Mouse (Mus musculus) regulatory T cell (primary cell): ENCODE results near the gene Med27.

Experiments
- in situ Hi-C: fragments of 300-600 bp; cut with MboI, MseI; formaldehyde crosslinking; loops from one replicate; pipeline ENCODE4 v1.15.1; 2025; ENCODE audit warnings: high pct_unique_total_duplicates

Gene Med27

DNA sequence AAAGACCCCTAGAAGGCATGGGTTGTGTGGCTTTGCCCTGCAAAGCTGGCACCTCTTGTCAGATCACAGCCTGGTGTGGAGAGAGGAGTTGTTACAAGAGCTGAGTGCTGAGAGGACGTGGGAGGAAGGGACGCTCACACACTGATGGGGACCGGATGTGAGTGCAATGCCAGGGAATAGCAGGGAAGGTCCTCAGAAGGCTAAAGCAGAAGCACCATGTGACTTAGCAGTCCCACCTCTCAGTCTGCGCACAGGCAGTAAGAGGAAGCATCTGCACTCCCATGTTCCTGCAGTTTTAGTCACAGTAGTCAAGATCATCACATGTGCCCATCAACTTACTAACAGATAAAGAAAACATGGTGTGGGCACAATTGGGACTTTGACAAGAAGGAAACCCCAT lies 119.8 kb downstream of the Med27 start:
- in situ Hi-C loops: no loop called here

DNA sequence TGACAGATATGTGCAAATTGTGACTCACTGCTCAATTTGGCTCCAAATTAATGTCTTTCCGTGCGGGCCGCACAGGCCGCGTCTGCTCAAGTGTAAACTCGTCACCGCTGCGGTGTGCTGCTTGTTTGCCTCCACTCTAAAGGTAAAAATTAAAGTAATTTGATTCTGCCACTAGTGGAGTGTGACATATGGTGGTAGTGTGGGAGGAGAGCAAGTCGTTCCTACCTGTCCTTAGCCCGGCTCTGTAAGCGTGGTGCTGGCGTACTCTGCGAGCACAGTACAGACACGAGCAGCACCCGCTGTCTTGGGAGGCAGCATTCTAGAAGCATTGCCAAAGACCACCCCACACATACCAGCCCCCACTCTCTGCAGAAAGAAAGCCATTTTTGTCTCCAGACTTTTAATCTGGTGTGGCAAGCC lies 121.9 kb downstream of the Med27 start:
- in situ Hi-C loops: no loop called here

DNA sequence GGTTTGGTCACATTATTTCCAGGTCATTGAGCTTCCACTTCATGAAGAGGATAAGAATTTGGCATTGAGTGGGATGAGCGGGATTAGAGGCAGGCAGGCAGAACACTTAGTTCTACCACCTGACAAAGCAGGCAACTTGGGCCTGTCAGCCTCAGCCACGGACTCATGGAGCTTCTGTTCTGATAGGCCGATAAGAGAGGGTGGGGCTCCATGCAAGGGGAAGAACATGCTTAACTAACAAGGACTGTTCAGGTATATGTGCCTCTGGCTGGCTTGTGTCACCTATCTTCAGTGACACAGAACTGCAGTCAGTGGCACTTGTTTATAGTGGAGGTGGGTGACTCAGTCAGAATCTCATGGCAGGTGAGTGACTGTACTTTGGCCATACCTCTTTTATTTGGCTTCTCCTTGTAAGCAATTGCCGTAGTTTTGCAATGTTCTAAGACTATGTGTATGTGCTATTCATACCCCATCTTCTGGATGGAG lies 126.4 kb downstream of the Med27 start:
- in situ Hi-C loops: no loop called here

DNA sequence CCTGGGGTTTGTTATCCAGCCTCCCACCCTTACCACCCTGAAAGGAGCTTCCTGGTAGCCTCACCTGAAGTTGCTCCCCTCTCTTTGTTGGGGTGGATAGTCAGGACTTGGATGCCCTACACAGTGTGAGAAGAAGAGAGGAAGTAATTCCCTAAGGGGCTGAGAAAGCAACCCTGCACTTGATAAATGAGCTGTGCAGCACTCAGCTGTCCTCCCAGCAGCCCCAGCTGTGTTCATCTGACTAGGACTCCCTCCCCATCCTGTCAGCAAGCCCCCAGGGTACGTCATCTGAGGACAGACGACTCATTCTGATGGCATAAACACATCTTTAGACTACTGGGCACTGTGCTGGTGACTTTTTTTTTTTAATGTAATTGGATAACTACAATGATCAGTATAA lies 127.3 kb downstream of the Med27 start:
- in situ Hi-C loops: no loop called here

DNA sequence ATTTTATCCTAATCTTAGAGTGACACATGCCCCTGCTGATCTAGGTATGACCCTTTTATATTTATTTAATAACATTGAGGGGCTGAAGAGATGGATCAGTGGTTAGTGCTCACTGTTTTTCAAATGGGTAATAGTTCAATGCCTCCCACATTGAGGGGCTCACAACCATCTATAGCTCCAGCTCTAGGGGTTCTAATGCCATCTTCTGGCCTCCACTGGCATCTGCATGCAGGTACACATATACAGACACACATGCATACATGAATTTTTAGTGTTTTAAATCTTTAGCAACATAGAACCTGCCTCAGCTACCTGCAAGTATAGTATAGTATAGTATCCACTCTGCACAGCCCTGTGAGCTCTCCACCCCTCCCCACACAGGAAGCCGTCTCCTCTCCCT lies 130.1 kb downstream of the Med27 start:
- in situ Hi-C loops: no loop called here

DNA sequence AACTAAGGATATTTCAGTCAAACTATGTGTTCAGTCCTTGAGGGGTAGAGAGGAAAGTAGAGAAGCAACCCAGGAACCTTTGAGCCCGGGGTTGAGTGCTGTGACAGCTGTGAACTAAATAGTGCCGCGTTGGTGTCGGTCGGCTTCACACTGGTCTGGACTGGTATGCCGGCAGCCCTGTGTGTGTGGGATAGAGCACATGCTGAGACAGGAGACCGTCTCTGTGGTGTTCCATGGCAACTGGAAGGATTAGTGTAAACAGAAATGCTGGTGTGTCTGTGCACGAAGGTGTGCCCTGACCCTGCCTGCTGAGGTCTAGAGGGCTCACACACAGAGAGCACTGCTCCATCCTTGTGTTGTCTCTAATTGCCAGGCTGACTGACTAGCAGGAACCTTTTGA lies 135.2 kb downstream of the Med27 start:
- in situ Hi-C loops: no loop called here

DNA sequence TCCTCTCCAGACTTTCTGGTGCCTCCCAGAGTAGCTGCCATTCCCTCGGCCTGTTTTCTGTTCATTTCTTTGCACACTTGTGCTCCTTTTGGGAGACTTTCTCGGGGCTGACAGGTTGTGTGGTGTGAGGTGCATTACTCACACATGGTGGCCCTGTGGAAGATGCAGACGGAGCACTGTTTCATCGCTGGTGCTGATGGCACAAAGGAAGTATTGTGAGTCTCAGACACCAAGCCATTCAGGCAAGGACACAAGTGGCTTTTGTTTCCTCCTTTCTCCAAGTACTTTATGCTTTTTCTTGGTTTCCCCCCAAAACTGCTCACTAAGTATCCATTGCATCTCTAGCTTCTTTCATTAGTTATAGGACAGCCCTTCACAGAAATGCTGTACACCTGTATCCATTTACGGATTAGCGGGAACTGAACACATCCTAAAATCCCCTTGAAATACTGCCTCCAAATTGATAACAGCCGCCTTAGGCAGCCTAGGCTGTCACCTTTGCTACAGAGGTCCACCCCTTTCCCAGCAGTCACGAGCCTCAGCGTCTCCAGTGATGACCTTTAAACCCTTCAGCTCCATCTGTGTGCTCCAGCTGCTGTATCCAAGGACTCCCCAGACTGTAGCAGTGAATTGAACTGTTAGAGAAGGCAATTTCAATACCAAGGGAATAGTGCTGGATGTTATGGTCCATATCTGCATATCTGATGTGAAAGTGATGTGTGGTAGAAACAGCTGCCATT lies 136.5 kb downstream of the Med27 start:
- in situ Hi-C loops: no loop called here

DNA sequence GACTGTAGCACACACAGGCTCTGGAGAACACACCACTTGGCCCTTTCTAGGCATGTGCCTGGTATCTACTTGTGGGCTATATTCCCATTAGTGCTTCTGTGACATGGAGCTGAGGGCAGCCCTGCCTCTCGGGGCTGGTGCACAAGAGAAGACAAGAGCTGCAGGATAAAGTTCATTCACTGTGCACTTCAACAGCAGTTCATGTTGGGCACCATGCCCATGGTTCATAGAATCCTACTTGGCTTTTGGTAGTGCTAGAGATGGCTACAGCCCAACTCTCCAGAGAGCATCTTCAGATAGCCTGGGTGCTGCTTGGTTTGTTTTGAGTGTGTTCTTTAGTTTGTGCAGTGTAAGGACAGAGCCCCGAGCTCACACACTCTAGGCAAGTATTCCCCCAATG lies 138.9 kb downstream of the Med27 start:
- in situ Hi-C loops: no loop called here

DNA sequence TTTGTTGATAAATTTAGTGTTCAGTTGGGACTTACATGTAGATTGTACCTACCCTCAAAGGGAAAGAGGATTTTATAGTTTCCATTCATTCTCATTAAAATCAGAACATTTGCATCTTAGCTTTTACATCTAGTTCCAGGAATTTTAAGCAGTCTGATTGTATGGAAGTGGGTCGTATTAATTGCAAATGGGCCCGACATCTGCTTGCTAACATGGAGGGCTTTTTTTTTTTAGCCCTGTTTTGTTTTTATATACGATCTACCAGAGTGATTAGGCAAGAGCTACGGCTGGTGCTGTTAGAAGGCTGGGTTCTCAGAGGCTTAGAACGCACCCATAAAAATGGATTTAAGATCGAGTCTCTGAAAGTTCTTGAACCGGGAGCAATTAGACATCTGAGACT lies 139.9 kb downstream of the Med27 start:
- in situ Hi-C loops: no loop called here

DNA sequence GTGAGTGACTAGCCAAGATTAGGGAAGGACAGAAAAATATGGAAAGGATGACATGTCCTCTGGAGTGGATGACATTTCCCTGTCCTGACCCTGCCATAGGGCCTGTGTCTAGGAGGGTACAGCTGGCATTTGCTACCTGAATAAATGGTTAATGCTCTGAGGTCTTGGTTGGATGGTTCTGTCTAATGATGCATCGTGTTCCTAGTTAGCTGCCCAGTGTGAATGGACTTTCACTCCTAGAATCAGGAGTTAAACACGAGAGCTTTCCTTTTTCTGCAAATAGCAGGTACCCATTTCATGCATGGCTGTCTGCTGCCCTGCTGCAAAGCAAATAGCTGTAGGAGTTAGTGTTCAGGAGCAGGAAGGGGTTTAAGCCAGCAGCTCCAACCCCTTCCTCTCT lies 141.0 kb downstream of the Med27 start:
- in situ Hi-C loops: no loop called here

DNA sequence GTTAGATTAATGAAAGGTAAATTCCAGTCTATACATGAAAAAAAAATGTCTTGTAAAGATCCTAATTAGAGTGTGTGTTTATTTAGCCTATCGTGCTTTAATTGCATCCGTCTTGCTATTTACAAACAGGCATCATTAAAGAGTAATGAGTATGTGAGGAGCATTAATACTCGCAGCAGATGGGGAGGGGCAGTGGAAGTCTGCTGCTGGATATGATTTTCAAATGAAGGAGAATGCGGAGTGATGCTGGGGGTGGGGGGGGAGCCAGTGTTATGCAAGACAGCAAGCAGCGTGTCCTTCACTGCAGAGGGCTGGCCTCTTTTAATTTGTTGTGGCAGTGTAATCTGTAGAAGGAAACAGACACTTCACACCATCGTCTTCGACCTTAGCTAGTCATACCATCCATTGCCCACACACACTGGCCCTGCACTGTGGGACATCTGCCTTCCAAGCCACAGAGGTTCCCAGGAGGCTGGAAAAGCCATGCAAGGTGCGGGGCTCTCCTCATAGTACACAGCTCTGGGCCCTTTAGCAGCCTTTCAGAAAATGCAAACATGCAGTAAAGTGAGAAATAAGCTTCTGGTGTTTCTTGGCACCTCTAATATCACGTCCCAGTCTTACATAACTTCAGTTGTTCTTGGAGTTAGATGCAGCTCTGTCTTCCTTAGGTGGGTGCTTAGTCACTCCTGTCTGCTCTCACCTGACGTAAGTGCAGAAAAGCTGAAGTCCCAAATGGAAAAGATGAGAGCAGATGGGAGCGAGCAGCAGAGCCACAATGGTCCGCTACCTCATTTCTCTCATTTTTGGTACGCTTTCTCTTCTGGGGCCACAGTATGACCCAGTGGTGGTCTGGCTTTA lies 142.0 kb downstream of the Med27 start:
- in situ Hi-C loops: no loop called here

DNA sequence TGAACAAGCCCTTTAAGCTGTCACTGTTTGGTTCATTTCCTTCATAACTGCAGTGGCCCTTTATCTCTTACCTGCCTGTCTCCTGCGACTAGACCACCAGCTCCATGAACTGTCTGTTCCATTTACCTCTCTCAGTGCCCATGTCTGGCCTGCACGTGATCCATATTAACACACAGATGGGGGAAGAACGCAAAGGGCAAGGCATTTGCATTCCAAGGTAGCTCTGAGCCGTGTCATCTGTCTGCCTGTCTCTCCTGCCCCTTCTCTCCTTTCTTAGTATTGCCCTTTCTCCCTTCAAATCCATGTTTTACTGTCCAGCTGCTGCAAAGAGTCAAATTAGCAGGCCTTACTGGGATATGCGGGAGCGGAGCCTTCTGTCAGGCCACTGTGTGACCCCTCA lies 145.0 kb downstream of the Med27 start:
- in situ Hi-C loops: no loop called here

DNA sequence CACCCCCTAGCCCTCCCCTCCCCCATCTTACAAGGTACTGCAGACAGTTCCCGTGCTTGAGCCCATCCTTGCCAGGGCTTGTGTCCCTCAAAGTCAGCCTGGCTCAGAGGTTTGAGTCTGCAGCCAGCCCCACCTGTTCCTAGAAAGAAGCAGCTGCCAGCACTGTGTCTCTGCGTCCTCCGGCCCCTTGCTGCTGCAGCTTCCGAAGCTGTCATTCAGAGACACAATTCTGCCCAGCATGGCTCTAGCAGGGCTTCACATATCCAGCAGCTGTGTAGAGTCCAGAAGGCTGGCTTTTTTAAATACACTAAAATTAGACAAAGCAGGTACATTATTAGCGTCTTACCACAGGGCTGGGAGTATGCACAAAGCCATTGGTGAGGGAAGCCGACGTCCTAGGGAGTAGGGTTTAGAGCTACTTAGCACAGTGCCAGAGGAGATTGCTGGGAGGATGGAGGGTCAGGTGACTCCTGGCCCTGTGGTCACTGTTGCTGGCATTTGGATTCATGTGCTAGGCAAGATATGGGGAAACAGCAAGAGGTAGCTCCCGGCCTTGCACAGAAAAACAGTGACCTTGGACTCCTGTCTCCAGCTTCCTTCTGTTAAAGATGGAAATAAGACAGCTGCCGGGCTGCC lies 146.9 kb downstream of the Med27 start:
- in situ Hi-C loops: no loop called here

DNA sequence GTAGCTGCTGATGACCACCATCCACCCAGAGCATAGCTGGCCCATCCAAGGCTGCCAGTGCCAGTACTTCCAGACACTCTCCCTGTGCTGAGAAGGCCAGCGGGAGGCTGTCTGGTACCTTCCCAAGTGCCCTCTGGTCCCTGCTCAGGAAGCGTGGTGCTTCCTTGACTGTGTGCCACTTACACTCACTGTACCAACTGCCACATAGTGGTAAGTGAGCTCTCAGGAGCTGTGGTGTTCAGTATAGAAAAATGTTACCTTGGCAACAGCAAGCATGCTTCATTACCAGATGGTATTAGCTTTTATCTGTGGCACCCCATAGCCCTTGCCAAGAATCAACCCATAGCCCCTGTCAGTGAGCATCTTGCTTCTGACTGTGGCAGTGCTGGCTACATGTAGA lies 148.7 kb downstream of the Med27 start:
- in situ Hi-C loops: no loop called here

DNA sequence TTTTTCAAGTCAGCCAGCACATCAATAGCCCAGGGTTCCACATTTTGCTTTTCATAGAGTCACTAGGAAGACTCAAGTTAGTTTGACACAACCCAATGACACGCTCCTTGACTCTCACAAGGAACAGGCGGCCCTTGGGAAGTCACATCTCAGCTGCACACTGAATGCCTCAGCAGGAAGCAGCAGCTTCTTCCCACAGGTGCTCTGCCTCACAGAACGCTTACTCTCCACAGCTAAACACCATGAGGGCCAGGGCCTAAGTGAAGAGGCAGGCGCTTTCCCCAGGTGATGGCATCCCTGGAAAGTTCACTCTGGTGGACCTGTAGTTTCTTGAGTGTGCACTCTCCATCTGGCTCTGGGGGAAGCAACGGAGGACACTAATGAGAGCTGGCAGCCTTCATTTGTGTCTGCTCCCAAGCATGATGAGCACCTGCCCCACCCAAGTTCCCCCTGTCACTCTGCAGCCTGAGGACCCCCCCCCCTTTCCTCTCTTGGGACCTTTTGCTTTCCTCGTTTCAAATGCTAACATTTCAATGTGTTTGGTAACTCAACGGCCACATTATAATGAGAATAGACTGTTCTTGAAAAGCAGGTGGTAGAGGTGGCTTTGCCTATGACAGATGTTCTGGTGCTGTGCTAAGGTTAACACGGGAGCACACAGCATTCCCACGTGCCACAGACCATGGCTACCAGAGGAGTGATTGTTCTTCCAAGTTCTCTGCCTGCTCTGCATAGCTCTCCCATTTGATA lies 154.2 kb downstream of the Med27 start:
- in situ Hi-C loops: no loop called here

DNA sequence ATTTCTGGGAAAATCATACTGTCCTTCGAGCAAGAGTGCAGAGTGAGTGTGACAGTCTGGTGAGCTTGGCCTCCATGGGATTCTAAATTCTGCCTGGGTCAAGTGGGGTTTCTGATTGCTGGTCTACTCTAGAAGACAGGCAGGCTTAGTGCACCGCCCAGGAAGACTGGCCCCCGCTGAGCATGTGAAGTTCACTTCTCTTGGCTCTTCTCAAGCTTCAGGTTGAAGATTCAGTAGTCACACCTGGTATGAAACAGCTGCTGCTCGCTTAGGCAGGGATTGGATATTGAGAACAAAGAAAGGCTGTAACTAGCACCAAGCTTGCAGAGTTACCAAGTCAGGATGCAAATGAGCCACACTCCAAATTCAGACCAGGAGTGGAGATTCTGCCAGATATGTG lies 154.8 kb downstream of the Med27 start:
- in situ Hi-C loops: no loop called here

DNA sequence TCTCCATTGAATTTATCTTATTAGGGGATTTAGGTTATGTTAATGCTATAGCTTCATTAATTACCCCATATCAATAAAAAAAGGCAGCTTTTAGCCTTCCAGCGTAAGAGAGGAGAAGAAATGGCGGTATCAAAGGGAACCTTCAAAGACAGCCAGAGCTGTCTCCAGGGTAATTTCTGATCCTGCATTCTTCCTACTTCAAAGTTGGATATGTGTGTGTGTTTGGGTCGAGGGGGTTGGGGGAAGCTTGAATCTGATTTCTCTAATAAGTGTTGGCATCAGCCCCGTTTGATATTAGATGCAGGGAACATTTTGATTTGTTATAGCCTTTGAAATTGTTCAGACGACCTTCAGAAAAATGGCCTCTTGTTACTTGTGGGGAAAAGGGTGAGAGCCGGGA lies 158.2 kb downstream of the Med27 start:
- in situ Hi-C loops: no loop called here

DNA sequence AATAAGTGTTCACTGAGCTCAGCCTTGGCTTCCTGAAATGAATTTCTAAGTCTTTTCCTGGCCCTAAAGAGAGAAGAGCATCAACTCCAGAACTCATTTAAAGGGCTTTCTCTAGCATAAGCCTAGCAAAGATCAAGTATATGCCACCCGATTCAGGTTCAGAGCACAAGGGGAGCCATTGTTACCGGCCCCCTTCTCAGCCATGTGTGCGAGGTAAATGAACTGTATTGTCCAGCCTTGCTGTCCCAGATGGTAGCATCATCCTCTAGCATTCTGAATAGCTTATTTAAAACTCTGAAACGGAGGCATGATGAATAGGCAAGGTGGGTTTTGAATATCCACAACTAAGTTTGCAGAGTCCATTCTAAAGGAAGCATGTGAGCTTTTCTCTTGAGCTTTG lies 159.8 kb downstream of the Med27 start:
- in situ Hi-C loops: no loop called here

DNA sequence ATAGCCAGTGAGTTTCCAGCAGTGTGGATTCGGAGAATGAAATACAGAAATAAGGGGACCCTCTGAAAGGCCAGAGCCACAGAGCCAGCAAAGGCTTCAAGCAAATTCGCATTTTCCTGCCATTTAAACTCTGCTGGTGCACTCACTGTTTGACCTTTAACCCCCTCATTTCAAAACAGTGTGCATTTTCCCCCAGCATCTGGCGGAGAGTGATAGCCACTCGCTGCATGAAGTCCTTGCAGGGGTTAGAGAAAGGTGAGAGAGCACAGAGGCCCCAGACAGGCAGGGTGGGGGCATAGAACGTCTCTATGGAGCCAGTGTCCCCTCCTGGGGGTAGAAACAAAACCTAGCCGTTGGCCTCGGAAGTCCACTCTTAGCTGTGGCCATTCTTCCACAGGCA lies 166.5 kb downstream of the Med27 start:
- in situ Hi-C loops: no loop called here

DNA sequence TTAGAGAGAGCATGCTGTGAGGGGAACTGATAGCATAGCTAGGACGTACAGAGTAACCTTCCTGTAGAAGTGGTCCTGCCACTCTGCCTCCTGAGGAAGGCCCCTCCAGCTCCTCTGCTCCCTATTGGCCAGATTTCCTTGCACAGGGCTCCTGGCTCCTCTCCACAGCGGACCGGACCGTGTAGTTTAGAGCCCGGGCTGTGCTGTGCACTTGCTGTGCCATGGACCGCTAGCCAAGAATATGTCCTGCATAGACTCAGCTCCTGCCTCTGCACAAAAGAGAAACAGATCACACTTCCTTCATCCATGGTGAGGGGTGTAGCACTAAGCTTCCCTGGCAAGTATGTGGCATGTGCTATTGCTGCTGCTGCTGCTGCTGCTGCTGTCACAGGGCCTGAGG lies 168.2 kb downstream of the Med27 start:
- in situ Hi-C loops: no loop called here

DNA sequence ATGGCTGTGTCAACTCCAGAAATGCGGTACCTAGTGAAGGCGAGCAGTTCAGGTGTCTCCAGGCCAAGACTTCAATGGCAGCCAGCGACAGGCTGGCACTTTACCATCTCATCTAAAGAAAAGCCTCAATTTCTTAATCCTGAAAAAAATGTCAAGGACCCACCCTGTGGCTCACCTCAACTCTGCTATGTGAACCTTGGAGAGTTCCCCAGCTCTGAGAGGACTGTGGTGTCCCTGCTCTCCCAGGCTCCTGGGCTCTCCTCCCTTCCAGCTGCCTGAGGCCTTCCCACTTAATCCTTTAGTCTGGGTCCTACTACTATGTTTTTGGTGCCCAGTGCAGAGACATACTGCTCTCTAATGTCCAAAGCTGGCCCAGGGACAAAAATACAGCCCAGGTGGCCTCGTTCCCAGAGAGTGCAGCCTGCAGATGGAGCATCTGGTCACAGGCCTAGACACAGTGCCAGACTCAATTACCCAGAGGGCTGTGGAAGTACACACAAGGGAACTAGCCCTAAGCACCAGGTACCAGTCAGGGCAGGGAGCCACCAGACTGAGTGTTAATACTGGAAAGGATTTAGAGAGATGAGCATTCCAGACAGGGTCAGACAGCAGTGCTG lies 169.3 kb downstream of the Med27 start:
- in situ Hi-C loops: no loop called here
